Mouse (Mus musculus): ENCODE measurements around the gene Trim45.
A peak's percentile ranks its signal among the peaks of the same experiment; 100 is the strongest.

Trim45 gene

DNA sequence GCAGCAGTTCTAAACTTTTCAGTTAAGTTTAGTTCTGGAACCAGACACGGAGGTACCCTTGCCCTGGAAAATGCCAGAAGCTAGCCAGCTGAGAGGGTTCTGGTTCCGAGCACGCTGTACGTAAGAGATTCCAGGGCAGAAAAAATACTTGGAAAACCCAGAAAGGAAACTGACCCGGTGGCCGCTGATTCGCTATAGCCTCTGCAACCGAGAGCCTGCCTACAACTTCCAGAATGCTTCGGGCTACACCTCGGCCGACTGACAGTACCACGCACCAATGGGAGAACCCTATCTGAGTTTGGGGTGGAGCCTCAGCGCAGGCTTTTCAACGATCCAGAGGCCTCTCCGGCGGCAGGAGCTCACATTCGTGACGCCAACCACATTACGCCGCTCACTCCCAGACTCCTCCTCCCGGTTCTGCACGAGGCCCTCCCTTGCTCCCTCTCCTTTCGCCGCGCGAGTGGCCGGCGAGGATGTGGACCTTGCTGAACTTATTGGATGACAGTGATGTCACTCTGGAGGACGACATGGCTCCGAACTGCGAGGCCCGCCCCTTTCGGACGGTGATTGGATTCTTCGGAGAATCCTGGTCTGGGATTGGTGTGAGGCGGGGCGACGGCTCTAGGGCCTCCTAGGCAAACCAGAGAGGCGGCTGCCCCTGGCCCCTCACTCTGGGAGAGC lies at the start of gene Trim45:
Trim45 (plus strand) TSS at position 378 of the 681 bp plus-strand sequence.
- peak; percentile 95 for DNase-seq

DNA sequence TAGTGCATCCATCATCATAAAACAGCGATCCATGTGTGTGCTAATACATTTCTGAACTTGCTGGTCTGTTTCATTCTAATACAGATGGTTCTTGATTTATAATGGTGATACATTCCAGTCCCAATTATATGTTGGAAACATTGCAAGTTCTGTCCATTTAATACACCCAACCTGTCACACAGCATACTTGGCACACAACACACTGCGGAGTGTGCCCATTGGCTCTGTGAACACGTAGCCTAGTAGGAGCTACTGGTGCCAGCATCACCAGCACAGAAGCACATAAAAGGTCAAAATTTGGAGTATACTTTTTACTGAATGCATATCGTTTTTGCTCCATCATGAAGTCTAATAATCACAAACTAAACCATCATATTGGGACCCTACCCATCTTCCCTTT lies 44.9 kb upstream of the Trim45 start:
- no peak for DNase-seq

DNA sequence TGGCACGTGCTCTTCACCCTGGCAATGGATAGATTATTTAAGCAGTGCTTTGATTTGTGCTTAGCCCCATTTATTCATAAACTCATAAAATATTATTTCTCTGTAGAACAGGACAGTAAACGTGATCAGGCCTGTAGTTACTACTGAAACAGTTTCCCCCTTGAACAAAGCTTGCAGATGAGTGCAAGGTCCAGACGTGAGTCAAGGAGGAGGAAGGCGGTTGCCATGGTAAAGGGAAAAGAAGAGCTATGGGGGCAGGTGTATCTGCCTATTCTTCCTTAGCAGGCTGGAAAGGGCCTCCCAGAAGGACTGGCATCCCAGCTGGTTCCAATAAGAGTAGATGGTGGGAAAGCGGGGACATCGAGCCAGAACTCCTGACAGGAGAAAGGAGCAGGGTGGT lies 40.6 kb upstream of the Trim45 start:
- no peak for DNase-seq

DNA sequence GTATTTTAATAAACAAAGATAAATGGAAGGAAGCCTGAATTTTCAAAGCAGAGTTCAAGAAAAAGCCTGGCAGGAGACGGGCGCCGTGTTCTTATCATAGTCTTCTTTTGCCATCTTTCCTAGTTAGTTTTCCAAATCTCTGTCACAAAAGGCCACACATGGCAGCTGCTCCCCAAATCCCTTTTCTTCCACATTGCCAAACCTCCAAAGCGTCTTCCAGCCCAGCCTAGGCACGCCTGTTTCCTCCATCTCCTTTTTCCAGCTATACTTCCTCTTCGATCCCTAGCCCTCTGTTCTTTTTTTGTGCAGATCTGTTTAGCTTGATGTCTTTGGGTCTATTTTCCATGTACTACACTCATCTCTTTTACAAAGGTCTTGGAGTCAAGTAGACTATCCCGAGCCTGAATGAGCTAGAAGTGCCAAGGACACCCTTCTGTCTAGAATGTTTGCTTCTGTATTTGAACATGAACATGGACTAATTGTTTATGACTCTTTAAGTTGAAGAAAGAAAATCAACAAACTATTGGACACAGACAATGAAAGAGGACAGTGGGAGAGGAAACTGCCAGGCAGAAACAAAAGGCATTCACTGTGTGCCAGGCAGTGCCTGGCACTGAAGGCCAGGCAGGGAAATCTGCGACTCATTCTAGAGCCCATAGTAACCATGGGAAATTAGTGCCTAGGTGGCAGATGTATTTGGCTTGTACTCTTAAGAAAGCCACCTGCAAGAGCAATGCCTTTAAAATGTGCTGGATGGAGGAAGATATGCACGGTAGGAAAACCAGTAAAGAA lies 40.0 kb upstream of the Trim45 start:
- no peak for DNase-seq

DNA sequence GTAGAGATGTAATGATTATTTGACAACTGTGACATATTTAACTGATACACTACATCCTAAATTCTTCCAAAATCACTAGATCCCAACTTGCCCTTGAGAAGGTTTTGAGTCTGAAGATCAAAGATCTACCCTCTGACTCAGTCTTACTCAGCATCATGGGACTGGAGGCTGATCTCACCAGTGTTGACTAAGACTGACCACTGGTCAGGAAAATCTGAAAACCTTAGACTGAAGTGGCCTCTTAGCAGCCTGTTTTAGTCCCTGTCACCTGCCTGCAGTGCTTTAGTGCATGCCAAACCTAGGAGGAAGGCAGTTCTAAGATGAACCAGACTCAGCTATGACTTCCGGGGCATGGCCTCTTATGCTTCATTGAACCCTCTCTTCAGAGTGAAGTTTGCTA lies 32.8 kb upstream of the Trim45 start:
- no peak for DNase-seq

DNA sequence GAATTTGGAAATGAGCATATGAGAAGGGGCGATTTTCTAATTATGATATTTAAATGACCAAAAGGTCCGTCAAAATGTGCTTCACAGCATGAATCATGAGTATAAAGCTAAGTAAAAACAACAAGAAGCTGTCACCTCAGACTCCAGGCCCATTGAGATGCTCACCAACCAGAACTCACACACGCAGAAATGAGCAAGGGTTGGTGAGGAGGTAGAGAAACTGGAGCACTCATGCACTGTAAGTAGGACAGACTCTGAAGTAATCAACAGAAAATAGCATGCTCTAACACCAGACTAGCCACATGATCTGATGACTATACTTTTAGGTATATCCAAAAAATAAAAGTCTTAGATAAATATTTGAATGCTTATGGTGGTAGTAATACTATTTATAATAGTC lies 31.6 kb upstream of the Trim45 start:
- no peak for DNase-seq

DNA sequence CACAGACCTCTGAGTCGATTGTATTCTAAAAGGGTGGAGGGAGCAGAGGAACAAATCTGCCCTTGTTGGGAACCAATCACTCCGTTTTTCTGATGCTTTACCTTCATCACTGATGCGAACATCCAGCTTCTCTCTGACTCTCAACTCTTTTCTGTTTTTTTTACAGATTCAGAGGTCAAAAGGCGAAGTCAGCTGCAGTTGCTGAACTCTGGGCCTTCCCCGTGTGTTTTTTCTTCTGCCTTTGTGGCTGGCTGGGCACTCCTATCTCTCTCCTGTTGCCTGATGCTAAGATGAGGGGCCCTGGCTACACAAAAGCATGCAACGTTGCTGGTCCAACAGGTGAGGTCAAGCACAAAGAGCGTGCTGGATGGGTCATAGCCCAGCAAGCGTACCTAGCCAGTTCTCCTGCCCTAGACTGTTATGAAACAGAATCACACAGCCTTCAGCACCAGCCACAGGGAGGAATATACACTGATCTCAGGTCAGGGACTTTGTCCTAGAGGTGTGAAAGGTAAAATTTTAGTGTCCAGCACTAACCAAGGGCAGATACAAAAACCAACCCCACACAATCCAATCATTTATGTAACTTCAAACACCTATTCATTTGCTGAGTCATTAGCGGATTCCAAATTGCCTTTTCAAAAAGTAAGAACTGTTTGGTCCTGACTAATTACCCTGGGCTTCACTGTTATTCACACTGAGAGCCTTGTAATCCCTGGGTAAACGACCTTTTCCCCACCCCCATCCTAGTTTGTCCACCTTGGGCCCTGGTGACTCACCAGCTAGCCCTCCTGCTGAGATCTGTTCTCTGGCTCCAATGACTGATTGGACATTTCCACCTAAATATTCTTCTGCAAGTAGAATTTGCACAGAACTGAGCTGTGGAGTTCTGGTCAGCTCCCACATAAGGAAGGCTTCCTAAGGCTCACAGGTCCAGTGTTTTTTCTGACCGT lies 29.3 kb upstream of the Trim45 start:
- DNase-seq, result no peak

DNA sequence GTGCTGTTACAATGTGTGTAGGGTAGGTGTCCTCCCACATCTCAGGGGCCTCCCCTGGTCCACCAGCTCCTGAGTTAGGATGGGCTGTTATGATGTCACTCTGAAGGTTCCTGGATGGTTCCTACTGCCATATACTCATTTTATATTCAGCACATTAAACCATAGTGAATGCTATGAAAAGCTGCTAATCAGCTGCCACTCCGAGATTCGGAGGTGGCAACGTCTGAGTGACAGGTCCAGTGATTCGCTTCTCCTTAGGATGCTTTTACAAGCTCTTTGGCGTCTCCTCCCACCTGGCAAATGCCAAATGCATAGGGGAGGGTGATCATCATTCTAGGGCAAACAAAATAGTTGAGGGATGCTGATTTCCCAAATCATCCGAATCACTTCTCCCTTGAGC lies 26.5 kb upstream of the Trim45 start:
- no peak for DNase-seq

DNA sequence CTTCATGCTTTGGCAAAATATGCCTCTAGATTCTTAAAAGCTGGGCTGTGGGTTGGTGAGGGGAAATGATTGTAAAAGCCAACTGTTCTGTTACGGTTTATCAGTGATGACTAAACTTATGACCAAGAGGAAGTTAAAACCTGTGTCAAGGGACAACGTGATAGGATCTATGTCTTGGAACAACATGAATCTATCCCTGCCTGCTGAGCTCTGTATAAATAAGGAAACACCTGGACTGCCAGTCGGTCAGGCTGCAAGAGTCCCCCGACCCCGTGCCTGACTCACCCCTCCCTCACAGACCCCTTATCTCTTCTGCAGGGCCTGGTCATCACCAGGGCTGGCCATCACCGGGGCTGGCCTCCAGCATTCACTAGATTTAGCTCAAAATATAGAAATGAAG lies 15.9 kb upstream of the Trim45 start:
- no peak for DNase-seq

DNA sequence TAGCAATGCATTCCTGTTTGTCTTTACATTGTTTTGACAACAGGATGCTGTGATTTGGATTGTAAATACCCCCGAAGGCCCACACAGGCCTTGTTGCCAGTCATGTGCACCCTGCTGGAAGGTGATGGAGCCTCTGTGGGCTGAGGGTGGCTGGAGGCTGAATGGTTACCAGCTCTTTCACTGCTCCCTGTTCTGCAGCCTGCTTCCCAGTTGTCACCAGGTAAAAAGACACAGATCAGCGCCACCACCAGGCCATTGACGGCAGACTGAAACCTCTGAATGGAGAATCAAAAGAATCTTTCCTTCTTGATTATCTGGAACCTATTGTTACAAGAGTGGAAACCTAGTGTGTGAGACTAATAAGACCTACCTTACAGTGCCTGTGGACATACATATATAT lies 15.1 kb upstream of the Trim45 start:
- peak; percentile 25 for DNase-seq

DNA sequence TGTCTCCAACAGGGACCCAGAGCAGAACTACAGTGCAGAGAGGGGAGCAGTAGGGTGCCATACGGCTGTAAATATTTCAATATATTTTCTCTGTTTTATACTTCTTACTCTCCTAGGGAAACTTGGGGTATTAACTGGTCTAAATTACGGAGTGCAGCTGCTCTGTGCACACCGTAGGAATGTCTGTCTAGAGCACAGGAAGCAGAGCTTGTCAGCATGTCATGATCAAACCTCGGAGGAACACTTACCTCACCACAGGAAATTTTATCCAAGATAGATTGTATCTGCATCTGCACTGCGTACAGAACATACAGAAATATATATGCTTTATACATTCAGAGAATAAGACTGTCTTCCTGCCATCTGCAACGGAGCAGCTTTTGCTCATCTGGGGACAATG lies 13.4 kb upstream of the Trim45 start:
- no peak for DNase-seq

DNA sequence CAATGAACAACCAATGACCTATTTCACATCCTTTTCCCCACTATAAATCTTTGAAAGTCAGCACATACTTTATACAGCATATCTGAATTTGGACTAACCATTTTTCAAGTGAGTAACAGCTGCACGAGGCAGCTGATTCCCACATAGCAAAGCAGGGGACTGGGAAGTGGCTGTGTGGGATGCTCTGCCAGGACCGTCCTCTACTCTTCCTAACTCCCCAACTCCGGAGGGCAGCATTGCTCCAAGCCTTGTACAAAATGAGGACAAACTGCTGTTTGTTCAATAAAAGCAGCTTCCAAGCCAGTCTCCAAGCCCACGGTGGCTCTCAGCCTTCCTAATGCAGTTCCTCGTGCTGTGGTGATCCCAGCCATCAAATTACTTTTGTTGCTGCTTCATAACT lies 11.4 kb upstream of the Trim45 start:
- DNase-seq, result no peak

DNA sequence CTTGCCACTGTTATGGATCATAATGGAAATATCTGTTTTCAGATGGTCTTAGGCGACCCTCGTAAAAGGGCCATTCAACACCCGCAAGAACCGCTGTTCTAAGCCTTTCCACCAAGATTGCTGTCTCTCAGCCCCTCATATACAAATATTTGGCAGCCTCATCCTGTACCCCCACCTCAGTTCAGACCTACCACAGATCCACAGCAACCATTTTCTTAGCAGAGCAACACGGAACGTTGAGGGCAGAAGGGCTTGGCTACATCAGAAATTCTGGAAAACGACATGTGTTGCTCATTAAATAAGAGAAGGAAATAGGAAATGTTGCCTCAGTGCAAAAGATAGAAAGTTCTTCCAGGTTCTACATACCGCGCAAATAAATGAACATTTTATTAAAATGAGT lies 11.0 kb upstream of the Trim45 start:
- DNase-seq, result no peak

DNA sequence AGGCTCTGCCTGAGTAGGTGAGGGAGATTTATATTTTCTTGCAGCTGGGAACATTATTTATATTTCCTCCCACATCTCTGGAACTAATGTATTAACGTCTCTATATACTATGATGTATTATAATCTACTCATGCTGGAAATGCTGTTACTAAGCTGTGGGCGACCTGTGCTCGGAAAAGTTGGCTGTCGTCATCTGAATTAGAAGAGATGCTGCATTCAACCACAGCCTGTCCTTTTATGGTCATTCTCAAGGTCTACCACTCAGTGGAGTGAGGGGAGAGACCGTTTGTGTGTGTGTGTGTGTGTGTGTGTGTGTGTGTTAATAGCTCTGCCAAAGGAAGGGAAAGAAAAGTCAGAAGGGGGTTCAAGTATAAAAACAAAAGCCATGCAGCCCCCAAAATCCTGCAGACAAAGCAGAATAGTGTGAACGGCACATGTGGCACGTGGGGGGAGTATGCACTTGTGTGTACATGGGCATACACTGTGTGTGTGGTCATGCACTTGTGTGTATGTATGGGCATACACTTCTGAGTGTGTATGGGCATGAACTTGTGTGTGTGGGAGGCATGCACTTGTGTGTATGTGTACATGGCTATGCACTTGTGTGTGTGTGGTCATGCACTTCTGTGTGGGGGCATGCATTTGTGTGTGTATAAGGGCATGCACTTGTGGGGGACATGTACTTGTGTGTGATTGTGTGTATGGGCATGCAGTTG lies 10.3 kb upstream of the Trim45 start:
- no peak for DNase-seq

DNA sequence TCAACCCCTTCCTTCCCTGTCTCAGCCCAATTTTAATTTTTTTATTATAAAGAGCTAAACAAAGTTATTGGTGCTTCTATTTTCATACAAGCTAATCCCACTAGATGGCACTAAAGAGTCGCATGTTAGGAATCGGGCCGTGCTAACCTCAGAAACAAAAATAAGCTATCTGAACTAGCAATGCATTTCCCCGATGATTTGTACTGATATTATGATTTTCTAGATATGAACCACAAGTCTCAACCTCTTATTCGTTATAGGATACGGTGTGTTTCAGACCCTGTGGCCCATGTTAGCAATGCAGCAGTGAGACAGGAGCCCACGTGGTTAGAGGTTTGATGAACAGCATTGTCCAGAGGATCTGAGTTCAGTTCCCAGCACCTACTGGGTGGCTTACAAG lies 5.2 kb upstream of the Trim45 start:
- peak; percentile 11 for DNase-seq

DNA sequence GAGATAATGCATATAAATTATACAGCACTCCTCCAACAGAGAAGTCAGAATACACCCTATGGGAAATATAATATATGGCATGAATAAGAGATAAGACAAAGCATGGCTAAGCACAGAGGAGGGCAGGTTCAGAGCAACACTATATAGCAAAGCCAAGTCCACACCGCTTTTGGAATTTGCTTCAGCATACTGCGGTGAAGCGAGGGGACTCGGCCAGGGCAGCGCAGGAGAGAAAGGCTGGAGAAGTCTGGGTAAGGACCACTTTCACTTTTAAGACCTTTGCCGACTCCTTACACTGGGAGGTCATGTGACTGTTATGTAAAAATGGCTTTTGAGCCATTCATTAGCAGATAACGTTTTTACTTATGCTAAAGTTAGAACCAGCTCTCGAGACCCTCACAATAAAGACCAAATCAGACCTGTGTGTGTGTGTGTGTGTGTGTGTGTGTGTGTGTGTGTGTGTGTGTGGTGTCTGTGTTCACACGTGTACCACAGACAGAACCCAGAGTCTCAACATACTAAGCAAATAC lies 1.3 kb upstream of the Trim45 start:
- DNase-seq, result peak; percentile 6

DNA sequence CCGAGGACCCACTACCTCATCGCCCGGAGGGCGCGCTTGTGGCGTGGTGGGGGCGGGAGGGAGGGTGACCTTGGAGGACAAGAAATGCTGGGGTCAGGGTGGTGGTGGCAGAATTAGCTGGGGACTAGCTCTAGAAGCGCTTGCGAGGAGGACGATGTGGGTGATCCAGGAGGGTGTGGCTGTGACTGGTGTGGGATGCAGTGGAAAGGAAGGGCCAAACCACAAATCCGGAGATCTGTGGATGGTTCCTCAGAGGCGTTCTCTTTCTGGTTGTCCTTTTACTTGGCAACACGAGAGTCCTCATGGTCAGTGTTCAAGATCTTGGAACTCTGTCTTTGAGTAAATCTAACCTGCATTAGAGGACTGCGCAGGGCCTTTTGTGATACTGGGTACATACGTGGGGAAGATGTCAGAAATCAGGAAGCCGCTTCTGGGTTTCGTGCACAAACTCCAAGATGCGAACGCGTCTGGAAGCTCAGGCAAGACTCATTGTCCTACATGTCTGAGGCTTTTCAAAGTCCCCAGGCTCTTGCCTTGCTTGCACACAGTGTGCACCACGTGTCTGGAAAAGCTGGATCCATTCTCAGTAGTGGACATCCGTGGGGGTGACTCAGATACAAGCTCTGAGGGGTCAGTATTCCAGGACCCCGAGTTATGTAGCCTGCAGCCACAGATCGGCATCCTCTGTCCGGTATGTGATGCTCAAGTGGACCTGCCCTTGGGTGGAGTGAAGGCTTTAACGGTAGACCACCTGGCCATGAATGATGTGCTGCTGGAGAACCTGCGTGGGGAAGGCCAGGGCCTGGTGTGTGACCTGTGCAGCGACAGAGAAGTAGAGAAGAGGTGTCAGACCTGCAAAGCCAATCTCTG lies 739 bp downstream of the Trim45 start:
- DNase-seq, result peak; percentile 5

DNA sequence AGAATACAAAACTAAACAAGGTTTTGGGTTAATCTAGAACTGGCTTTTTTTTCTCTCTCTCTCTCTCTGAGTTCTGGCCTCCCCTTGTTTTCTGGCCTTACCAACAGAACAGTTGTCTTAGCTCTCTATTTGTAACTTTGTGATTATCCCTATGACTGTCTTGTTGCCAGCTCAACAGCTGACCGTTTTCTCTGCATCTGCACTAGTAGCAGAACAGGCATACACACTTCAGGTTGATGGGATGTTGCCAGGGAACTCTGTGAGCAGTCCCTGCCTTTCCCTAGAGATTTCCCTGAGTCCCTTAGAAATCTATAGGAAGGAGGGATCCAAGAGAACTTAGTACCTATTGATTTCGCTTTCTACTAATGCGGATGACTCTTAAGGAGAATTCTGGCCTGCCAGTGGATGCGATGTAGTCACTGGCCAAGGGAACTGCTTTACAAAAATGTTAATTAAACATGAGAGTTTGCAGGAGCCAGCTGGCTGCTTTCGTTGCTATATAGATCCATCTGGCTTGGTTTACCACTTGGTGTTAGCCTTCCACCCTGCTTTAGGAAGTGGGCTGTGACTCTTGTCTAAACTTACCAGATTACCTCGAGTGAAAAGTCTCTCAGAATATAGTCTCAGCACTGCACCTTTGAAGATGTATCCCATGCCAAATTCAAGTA lies 2.2 kb downstream of the Trim45 start:
- no peak for DNase-seq

DNA sequence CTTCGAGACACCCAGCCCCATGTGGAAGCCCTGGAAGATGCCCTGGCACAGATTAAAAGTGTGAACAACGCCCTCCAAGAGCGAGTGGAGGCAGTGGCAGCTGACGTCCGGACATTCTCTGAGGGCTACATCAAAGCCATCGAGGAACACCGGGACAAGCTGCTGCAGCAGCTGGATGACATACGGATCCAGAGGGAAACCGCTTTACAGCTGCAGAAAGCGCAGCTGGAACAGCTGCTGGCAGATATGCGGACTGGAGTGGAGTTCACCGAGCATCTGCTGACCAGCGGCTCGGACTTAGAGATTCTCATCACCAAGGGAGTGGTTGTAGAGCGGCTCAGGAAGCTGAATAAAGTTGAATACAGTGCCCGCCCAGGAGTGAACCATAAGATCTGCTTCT lies 3.2 kb downstream of the Trim45 start:
- no peak for DNase-seq

DNA sequence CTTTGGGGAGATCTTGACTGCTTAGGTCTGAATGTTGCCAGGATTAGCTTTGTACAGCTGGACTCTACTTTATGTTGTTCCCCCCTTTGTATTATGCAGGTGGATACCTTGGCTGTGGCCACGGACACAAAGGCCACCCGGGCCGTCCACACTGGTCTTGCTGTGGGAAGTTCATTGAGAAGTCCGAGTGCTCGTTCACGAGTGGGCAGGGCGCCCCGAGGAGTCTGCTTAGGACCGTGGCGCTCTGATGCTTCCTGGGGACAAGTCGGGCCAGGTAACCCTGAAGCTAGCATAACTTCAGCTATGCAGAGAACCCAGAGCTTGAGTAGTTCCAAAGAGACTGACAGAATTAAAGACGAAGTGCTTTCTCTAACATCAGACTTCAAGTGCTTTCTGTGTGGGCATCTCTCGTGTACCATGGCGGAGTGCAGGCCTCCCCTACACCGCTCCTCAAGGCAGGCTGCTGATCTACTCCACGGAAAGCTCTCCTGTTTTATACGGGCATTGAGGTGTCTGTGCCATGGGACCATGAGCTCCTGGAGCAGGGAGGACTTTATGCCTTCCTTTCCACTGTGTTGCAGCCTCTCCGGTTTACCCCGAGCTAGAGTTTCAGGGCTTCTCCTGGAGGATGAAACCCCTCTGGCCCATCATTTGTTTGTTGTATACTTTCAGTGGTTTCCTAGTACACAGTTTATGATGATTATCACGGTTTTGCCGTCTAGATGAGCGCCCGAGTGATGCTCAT lies 9.5 kb downstream of the Trim45 start:
- no peak for DNase-seq

All from thymus, postnatal 25 days (tissue).